Mouse (Mus musculus) bone marrow, adult 2 months (tissue): ENCODE measurements around the gene Nedd8.

ENCODE experiments used
- CTCF ChIP-seq: fragments of 200-500 bp; IDR thresholded peaks from 2 replicates; pipeline ENCODE4 v1.5.1; 2011; ENCODE audit warnings: low read length, control low read depth; ENCODE audit not compliant: control insufficient read depth, insufficient read depth
- POLR2A ChIP-seq: fragments of 200-500 bp; IDR thresholded peaks from 2 replicates; pipeline ENCODE4 v1.6.1; 2011; ENCODE audit warnings: low read depth, mild to moderate bottlenecking, control low read depth, low read length, borderline replicate concordance; ENCODE audit not compliant: control insufficient read depth

GRCm38 (mm10) chr14:55640816-55641215 is 31.1 kb downstream of the Nedd8 start:
- TF ChIP-seq CTCF = no peak
- TF ChIP-seq POLR2A = no peak
